In genomic region chr17:47054613-47055012, GRCm38 (mm10) we compare ENCODE assay signal across 11 mouse cellular contexts. TPM values are rescaled to one million over a fixed set of nuclear protein-coding genes. Genes with fewer than 3 reads are reported as not detected.
DNase-seq lines count a peak whose midpoint lies in the region; ATAC-seq and TF ChIP-seq lines count a peak whose summit lies in the region.
"Had no signal": no experiment of that assay in that cellular context is flagged by ENCODE, and none has a peak within 500 bp of the region (broad histone marks: within the 10 kb centered on the region; RNA-seq: fewer than 3 reads in every experiment).

No protein-coding gene starts in this region.

- peaks cover 5% of the 10 kb centered on the region for H3K9me3 ChIP-seq in liver, embryonic 12.5 days (replicated peaks)

- H3K36me3 ChIP-seq in liver, adult 2 months (ENCODE audit: control insufficient read depth, insufficient read depth, low read length), result no peaks in the 10 kb centered on the region
- no peaks in the 10 kb centered on the region for H3K36me3 ChIP-seq in liver, embryonic 12.5 days
- H3K36me3 ChIP-seq: midbrain, embryonic 12.5 days had no signal

- peak; percentile 6 for DNase-seq in liver, adult 2 months (ENCODE audit: extremely low read depth, low read depth, low spot score)
- peak; percentile 37 to 40 for DNase-seq in kidney, adult 8-10 months
- peak; percentile 26 to 36 for DNase-seq in right cerebral cortex, adult 2 months (ENCODE audit: low spot score in 2 of 2)
- no peak for DNase-seq in gastrocnemius, adult 8-10 months (ENCODE audit: low spot score in 2 of 2)
- DNase-seq in spleen, adult 12 weeks (ENCODE audit: low spot score), result no peak
- DNase-seq in adipocyte (ENCODE audit: low spot score), result no peak
- DNase-seq: cerebellum, adult 11 months had no signal

- no peak for TF ChIP-seq POLR2A in liver, adult 2 months (IDR thresholded peaks at IDR 0.05; ENCODE audit: extremely low read depth, insufficient read depth, low read length)

- no peak overlapping the region for H3K4me2 ChIP-seq in liver, embryonic 12.5 days
- H3K4me2 ChIP-seq: midbrain, embryonic 12.5 days had no signal

- WGBS in liver, adult 2 months, result 75% methylated on average over 11 of the region's 11 CpGs
- 52% methylated on average over 11 of the region's 11 CpGs for WGBS in liver, embryonic 12.5 days (ENCODE audit: insufficient replicate concordance)

- H3K27ac ChIP-seq in liver, adult 2 months (replicated peaks; ENCODE audit: insufficient read depth, low read depth, low read length), result no peak overlapping the region
- H3K27ac ChIP-seq in liver, embryonic 12.5 days, result no peak overlapping the region
- H3K27ac ChIP-seq: midbrain, embryonic 12.5 days had no signal

- no peak for TF ChIP-seq CTCF in liver, adult 2 months (IDR thresholded peaks at IDR 0.05; ENCODE audit: low read depth, low read length)

- H3K9ac ChIP-seq in liver, adult 2 months (ENCODE audit: low read depth, low read length), result no peak overlapping the region
- no peak overlapping the region for H3K9ac ChIP-seq in liver, embryonic 12.5 days
- H3K9ac ChIP-seq: midbrain, embryonic 12.5 days had no signal

- no peaks in the 10 kb centered on the region for H3K79me2 ChIP-seq in liver, adult 2 months (ENCODE audit: control insufficient read depth, insufficient read depth, low read length)

- H3K4me3 ChIP-seq in liver, adult 2 months (ENCODE audit: insufficient read depth, low read depth, low read length), result no peak overlapping the region
- H3K4me3 ChIP-seq in liver, embryonic 12.5 days, result no peak overlapping the region
- H3K4me3 ChIP-seq: midbrain, embryonic 12.5 days had no signal

- peaks cover 5% of the 10 kb centered on the region; the same call in 1 of the 2 replicates for H3K4me1 ChIP-seq in liver, adult 2 months (ENCODE audit: control insufficient read depth, insufficient read depth, low read length)
- 0 out of 2 replicates have a peak, but pooled peaks cover under 1% of the 10 kb centered on the region for H3K4me1 ChIP-seq in liver, embryonic 12.5 days
- H3K4me1 ChIP-seq: midbrain, embryonic 12.5 days had no signal

- no peak for ATAC-seq in liver, embryonic 12.5 days
- ATAC-seq in granulocyte monocyte progenitor cell, adult 5-6 weeks (replicated peaks; ENCODE audit: poor library complexity, severe bottlenecking), result peak; percentile 68
- ATAC-seq: forebrain, embryonic 16.5 days had no signal

- no peaks in the 10 kb centered on the region for H3K27me3 ChIP-seq in liver, adult 2 months (ENCODE audit: control insufficient read depth, insufficient read depth, low read length)
- H3K27me3 ChIP-seq in liver, embryonic 12.5 days (replicated peaks), result no peaks in the 10 kb centered on the region
- H3K27me3 ChIP-seq: midbrain, embryonic 12.5 days had no signal

RNA-seq across cellular contexts. Expression of gene Ubr2, which starts 44.3 kb away (rescaled TPM):
- 36.0 and 37.4 TPM in 2 replicates for total RNA-seq in liver, adult 2 months (2014; rRNA removed)
- polyA plus RNA-seq in liver, adult 2 months (2012; rRNA removed), result 20.8 and 29.9 TPM in 2 replicates
- polyA plus RNA-seq in liver, embryonic 12.5 days (2016; fragmentation: Nextera tagmentation; extraction: Ambion mirVana), result 15.6 and 16.1 TPM in 2 replicates
- total RNA-seq in granulocyte monocyte progenitor cell, adult 5-6 weeks (2014; fragmentation: Nextera tagmentation), result 40.9 and 45.3 TPM in 2 replicates
- 20.3 and 25.3 TPM in 2 replicates for total RNA-seq in granulocyte monocyte progenitor cell, adult 5-6 weeks (2017)
- 10 to 100 TPM; 57.5 to 65.9 (median 63.7) TPM for total RNA-seq in gastrocnemius, adult 8-10 months (2022)

Comparison
In these comparisons a context has a peak if more than half of its experiments do, and no peak if none do; other contexts are left out.
1. DNase-seq: peak in liver, adult 2 months (single experiment), kidney, adult 8-10 months (2 of 2) and right cerebral cortex, adult 2 months (2 of 2); none in gastrocnemius, adult 8-10 months (0 of 2), spleen, adult 12 weeks (single experiment) and adipocyte (single experiment).